Mouse (Mus musculus): ENCODE measurements around the gene Sertad3. TPM values are rescaled to one million over a fixed set of nuclear protein-coding genes. Genes with fewer than 3 reads are reported as not detected.
A peak's percentile ranks its signal among the peaks of the same experiment; 100 is the strongest.

Sertad3 gene
- polyA plus RNA-seq (2015; fragmentation: Nextera tagmentation; extraction: Ambion mirVana), result 23.9 and 25.2 TPM in 2 replicates

GRCm38 (mm10) chr7:27473156-27473834 lies at the start of gene Sertad3:
Gene Sertad3, plus strand, starts transcription at chr7:27473768.
- WGBS, result 0% methylated on average over 34 of the region's 36 CpGs
- Histone ChIP-seq H3K4me2 (replicated peaks; ENCODE audit: low read depth) (peak within 1 kb of the TSS; percentile 64), H3K9ac (ENCODE audit: low read length) (peak within 1 kb of the TSS; percentile 86), H3K4me1 (replicated peaks; ENCODE audit: control insufficient read depth, insufficient read depth) (no peaks in the 10 kb centered on the region), H3K4me3 (ENCODE audit: low read depth, low read length) (peak within 1 kb of the TSS; percentile 85), H3K9me3 (ENCODE audit: control insufficient read depth, low read length) (no peaks in the 10 kb centered on the region), H3K27ac (replicated peaks) (peak within 1 kb of the TSS; percentile 97), H3K36me3 (ENCODE audit: control insufficient read depth, insufficient read depth, low read length) (peaks cover 4% of the 10 kb centered on the region; the same call in 1 of the 2 replicates), H3K27me3 (ENCODE audit: control insufficient read depth, insufficient read depth, low read length) (no peaks in the 10 kb centered on the region)
- DNase-seq (ENCODE audit: low spot score) (peak; percentile 99), ATAC-seq (ENCODE audit: low FRiP score, low TSS enrichment) (peak; percentile 92)
- TF ChIP-seq EP300 (optimal IDR thresholded peaks at IDR 0.05) (no peak), CTCF (IDR thresholded peaks at IDR 0.05; ENCODE audit: low read depth) (no peak)

GRCm38 (mm10) chr7:27427387-27427786 lies 46.2 kb upstream of the Sertad3 start:
- H3K4me1 ChIP-seq (replicated peaks; ENCODE audit: control insufficient read depth, insufficient read depth), result no peaks in the 10 kb centered on the region
- H3K9me3 ChIP-seq (ENCODE audit: control insufficient read depth, low read length), result no peaks in the 10 kb centered on the region
- no peak overlapping the region for H3K27ac ChIP-seq (replicated peaks)
- WGBS, result 88% methylated on average over 1 of the region's 1 CpGs
- no peak for ATAC-seq (ENCODE audit: low FRiP score, low TSS enrichment)
- no peak overlapping the region for H3K4me3 ChIP-seq (ENCODE audit: low read depth, low read length)
- no peak for TF ChIP-seq EP300 (optimal IDR thresholded peaks at IDR 0.05)
- no peak for TF ChIP-seq CTCF (IDR thresholded peaks at IDR 0.05; ENCODE audit: low read depth)
- no peak for DNase-seq (ENCODE audit: low spot score)
- H3K4me2 ChIP-seq (replicated peaks; ENCODE audit: low read depth), result no peak overlapping the region
- no peak overlapping the region for H3K9ac ChIP-seq (ENCODE audit: low read length)
- H3K27me3 ChIP-seq (ENCODE audit: control insufficient read depth, insufficient read depth, low read length), result no peaks in the 10 kb centered on the region
- no peaks in the 10 kb centered on the region for H3K36me3 ChIP-seq (ENCODE audit: control insufficient read depth, insufficient read depth, low read length)

- ATAC-seq (ENCODE audit: low FRiP score, low TSS enrichment), result no peak
- Histone ChIP-seq H3K4me1 (replicated peaks; ENCODE audit: control insufficient read depth, insufficient read depth) (no peaks in the 10 kb centered on the region), H3K4me2 (replicated peaks; ENCODE audit: low read depth) (no peak overlapping the region), H3K4me3 (ENCODE audit: low read depth, low read length) (no peak overlapping the region), H3K27me3 (ENCODE audit: control insufficient read depth, insufficient read depth, low read length) (no peaks in the 10 kb centered on the region), H3K36me3 (ENCODE audit: control insufficient read depth, insufficient read depth, low read length) (no peaks in the 10 kb centered on the region), H3K27ac (replicated peaks) (no peak overlapping the region), H3K9ac (ENCODE audit: low read length) (no peak overlapping the region), H3K9me3 (ENCODE audit: control insufficient read depth, low read length) (no peaks in the 10 kb centered on the region)
- TF ChIP-seq EP300 (optimal IDR thresholded peaks at IDR 0.05) (no peak), CTCF (IDR thresholded peaks at IDR 0.05; ENCODE audit: low read depth) (no peak)
- WGBS, result 80% methylated on average over 11 of the region's 11 CpGs
- DNase-seq (ENCODE audit: low spot score), result no peak
Observed at GRCm38 (mm10) chr7:27428002-27428401, 45.6 kb upstream of the Sertad3 start.

GRCm38 (mm10) chr7:27429135-27429534 lies 44.4 kb upstream of the Sertad3 start:
- WGBS, result 63% methylated on average over 2 of the region's 2 CpGs
- TF ChIP-seq EP300 (optimal IDR thresholded peaks at IDR 0.05), result no peak
- peak; percentile 29 for TF ChIP-seq CTCF (IDR thresholded peaks at IDR 0.05; ENCODE audit: low read depth)
- H3K27me3 ChIP-seq (ENCODE audit: control insufficient read depth, insufficient read depth, low read length), result no peaks in the 10 kb centered on the region
- no peaks in the 10 kb centered on the region for H3K36me3 ChIP-seq (ENCODE audit: control insufficient read depth, insufficient read depth, low read length)
- H3K9me3 ChIP-seq (ENCODE audit: control insufficient read depth, low read length), result no peaks in the 10 kb centered on the region
- no peak overlapping the region for H3K9ac ChIP-seq (ENCODE audit: low read length)
- H3K4me3 ChIP-seq (ENCODE audit: low read depth, low read length), result no peak overlapping the region
- DNase-seq (ENCODE audit: low spot score), result no peak
- H3K4me1 ChIP-seq (replicated peaks; ENCODE audit: control insufficient read depth, insufficient read depth), result no peaks in the 10 kb centered on the region
- H3K4me2 ChIP-seq (replicated peaks; ENCODE audit: low read depth), result no peak overlapping the region
- ATAC-seq (ENCODE audit: low FRiP score, low TSS enrichment), result no peak
- no peak overlapping the region for H3K27ac ChIP-seq (replicated peaks)

- H3K27ac ChIP-seq (replicated peaks), result no peak overlapping the region
- no peaks in the 10 kb centered on the region for H3K36me3 ChIP-seq (ENCODE audit: control insufficient read depth, insufficient read depth, low read length)
- WGBS, result 29% methylated on average over 10 of the region's 10 CpGs
- no peak overlapping the region for H3K4me2 ChIP-seq (replicated peaks; ENCODE audit: low read depth)
- H3K9me3 ChIP-seq (ENCODE audit: control insufficient read depth, low read length), result no peaks in the 10 kb centered on the region
- peak; percentile 69 for ATAC-seq (ENCODE audit: low FRiP score, low TSS enrichment)
- H3K9ac ChIP-seq (ENCODE audit: low read length), result no peak overlapping the region
- no peaks in the 10 kb centered on the region for H3K27me3 ChIP-seq (ENCODE audit: control insufficient read depth, insufficient read depth, low read length)
- no peak for TF ChIP-seq CTCF (IDR thresholded peaks at IDR 0.05; ENCODE audit: low read depth)
- no peak for TF ChIP-seq EP300 (optimal IDR thresholded peaks at IDR 0.05)
- H3K4me3 ChIP-seq (ENCODE audit: low read depth, low read length), result no peak overlapping the region
- no peaks in the 10 kb centered on the region for H3K4me1 ChIP-seq (replicated peaks; ENCODE audit: control insufficient read depth, insufficient read depth)
- DNase-seq (ENCODE audit: low spot score), result peak; percentile 63
Observed at GRCm38 (mm10) chr7:27433349-27433748, 40.2 kb upstream of the Sertad3 start.

GRCm38 (mm10) chr7:27433794-27434193 lies 39.8 kb upstream of the Sertad3 start:
- WGBS, result 12% methylated on average over 10 of the region's 10 CpGs
- ATAC-seq (ENCODE audit: low FRiP score, low TSS enrichment), result no peak
- Histone ChIP-seq H3K36me3 (ENCODE audit: control insufficient read depth, insufficient read depth, low read length) (no peaks in the 10 kb centered on the region), H3K4me3 (ENCODE audit: low read depth, low read length) (no peak overlapping the region), H3K27ac (replicated peaks) (no peak overlapping the region), H3K4me2 (replicated peaks; ENCODE audit: low read depth) (no peak overlapping the region), H3K27me3 (ENCODE audit: control insufficient read depth, insufficient read depth, low read length) (no peaks in the 10 kb centered on the region), H3K4me1 (replicated peaks; ENCODE audit: control insufficient read depth, insufficient read depth) (no peaks in the 10 kb centered on the region), H3K9me3 (ENCODE audit: control insufficient read depth, low read length) (no peaks in the 10 kb centered on the region), H3K9ac (ENCODE audit: low read length) (no peak overlapping the region)
- DNase-seq (ENCODE audit: low spot score), result no peak
- TF ChIP-seq EP300 (optimal IDR thresholded peaks at IDR 0.05) (no peak), CTCF (IDR thresholded peaks at IDR 0.05; ENCODE audit: low read depth) (no peak)
